Mouse (Mus musculus) ES-Bruce4 (cell line): ENCODE data around the gene Siglecg.

Source experiments
- CTCF ChIP-seq: IDR thresholded peaks from one replicate; pipeline ENCODE4 v1.8.1; 2011; ENCODE audit warnings: low read depth, low read length
- POLR2A ChIP-seq: IDR thresholded peaks from one replicate; pipeline ENCODE4 v1.8.1; 2011; ENCODE audit warnings: low read length; ENCODE audit not compliant: insufficient read depth

DNA sequence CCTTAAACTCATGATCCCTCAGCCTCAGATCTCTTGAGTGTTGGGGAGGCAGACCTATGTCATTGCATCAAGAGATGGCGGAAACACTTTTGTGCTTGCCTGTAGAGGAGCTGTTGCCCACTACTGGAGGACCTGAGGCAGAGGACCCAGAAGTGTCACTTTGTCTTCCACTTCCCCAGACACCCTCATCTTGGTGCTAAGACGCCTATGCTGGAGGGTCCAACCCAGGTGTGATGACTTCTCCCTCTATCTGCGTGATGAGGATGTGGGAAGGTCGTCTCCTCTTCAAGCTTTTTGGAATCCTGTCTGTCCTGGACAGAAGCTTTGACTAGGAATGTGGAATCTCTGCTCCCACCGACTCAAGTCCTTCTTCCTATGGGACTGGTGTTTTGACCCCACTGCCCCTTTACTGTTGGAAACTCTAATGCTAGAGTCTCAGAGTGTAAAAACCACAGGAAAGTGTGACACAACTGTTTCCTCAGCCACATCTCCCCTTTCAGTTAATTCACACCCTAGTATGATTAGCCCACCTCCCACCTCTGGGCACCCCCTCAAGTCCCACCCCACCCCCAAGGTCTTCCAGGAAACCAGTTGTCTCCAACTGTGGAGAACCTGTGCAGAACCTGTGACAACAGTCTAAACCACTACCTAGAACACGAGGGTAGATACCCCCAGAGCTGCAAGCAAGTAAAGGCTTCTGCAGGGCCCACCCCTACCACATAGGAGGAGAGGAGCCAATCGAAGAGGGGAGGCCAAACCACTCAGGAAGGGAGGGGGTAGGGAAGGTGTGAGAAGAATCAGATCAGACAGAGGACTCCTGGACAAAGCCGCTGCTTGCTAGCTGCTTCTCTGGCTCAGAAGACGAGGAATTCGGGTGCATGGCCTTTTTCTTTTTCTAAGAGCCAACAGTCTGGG lies 28.6 kb downstream of the Siglecg start, which contains the start of gene Nkg7:
- TF ChIP-seq CTCF (no peak), POLR2A (no peak)
